Mouse (Mus musculus) ovary, postnatal 14 days (tissue): Measurements from ENCODE around the gene Gan.

Source experiments
- DNase-seq: peaks from one replicate; pipeline ENCODE4 v3.0.0; 2022; ENCODE audit warnings: low spot score

The Gan gene

GRCm38 (mm10) chr8:117158135-117158761 lies at the start of gene Gan:
Gene Gan (plus strand): TSS chr8:117158135.
- DNase-seq = peak; percentile 15

- DNase-seq = no peak
Observed at GRCm38 (mm10) chr8:117109018-117109711, 48.8 kb upstream of the Gan start.

- DNase-seq = peak; percentile 60
Observed at GRCm38 (mm10) chr8:117109801-117110390, 48.0 kb upstream of the Gan start.

GRCm38 (mm10) chr8:117111641-117112040 lies 46.3 kb upstream of the Gan start:
- DNase-seq = no peak

- no peak for DNase-seq
Observed at GRCm38 (mm10) chr8:117112261-117112660, 45.7 kb upstream of the Gan start.

- DNase-seq = no peak
Observed at GRCm38 (mm10) chr8:117115094-117115493, 42.8 kb upstream of the Gan start.

GRCm38 (mm10) chr8:117115676-117116446 lies 42.1 kb upstream of the Gan start:
- DNase-seq = peak; percentile 27

GRCm38 (mm10) chr8:117116534-117116933 lies 41.4 kb upstream of the Gan start:
- DNase-seq = no peak

- DNase-seq = no peak
Observed at GRCm38 (mm10) chr8:117118409-117118808, 39.5 kb upstream of the Gan start.

GRCm38 (mm10) chr8:117121277-117121676 lies 36.7 kb upstream of the Gan start:
- no peak for DNase-seq

GRCm38 (mm10) chr8:117123850-117124633 lies 33.9 kb upstream of the Gan start:
- no peak for DNase-seq

GRCm38 (mm10) chr8:117125854-117126253 lies 32.1 kb upstream of the Gan start:
- no peak for DNase-seq

- DNase-seq = no peak
Observed at GRCm38 (mm10) chr8:117126411-117126810, 31.5 kb upstream of the Gan start.

GRCm38 (mm10) chr8:117127063-117127462 lies 30.9 kb upstream of the Gan start:
- no peak for DNase-seq

GRCm38 (mm10) chr8:117133702-117134101 lies 24.2 kb upstream of the Gan start:
- no peak for DNase-seq

- no peak for DNase-seq
Observed at GRCm38 (mm10) chr8:117136351-117136750, 21.6 kb upstream of the Gan start.

- DNase-seq = no peak
Observed at GRCm38 (mm10) chr8:117136763-117137162, 21.2 kb upstream of the Gan start.

GRCm38 (mm10) chr8:117137357-117137756 lies 20.6 kb upstream of the Gan start:
- DNase-seq = no peak

- no peak for DNase-seq
Observed at GRCm38 (mm10) chr8:117148520-117148919, 9.4 kb upstream of the Gan start.

GRCm38 (mm10) chr8:117156149-117156548 lies 1.8 kb upstream of the Gan start:
- DNase-seq = no peak

- no peak for DNase-seq
Observed at GRCm38 (mm10) chr8:117156866-117157768, 818 bp upstream of the Gan start.
